In genomic region chr3:84813436-84814156, GRCm38 (mm10) we compare ENCODE assay signal across 8 mouse cellular contexts. TPM values are rescaled to one million over a fixed set of nuclear protein-coding genes. Genes with fewer than 3 reads are reported as not detected.
DNase-seq lines count a peak whose midpoint lies in the region; ATAC-seq and TF ChIP-seq lines count a peak whose summit lies in the region.

No protein-coding gene starts in this region.

- H3K27me3 ChIP-seq in heart, postnatal 0 days (ENCODE audit: control insufficient read depth, insufficient read depth, low read length) = no peaks in the 10 kb centered on the region
- no peaks in the 10 kb centered on the region for H3K27me3 ChIP-seq in forebrain, embryonic 15.5 days

- peak overlapping the region; percentile 86 for H3K27ac ChIP-seq in heart, postnatal 0 days (ENCODE audit: low read depth)
- H3K27ac ChIP-seq in forebrain, embryonic 15.5 days (replicated peaks) = peak overlapping the region; percentile 97
- peak overlapping the region; percentile 91 for H3K27ac ChIP-seq in macrophage

- H3K79me2 ChIP-seq in macrophage (ENCODE audit: inconsistent target) = peaks cover 47% of the 10 kb centered on the region

- H3K4me1 ChIP-seq in heart, postnatal 0 days (ENCODE audit: control insufficient read depth, insufficient read depth) = peaks cover 16% of the 10 kb centered on the region
- peaks cover 35% of the 10 kb centered on the region for H3K4me1 ChIP-seq in forebrain, embryonic 15.5 days

- 0 out of 2 replicates have a peak, but pooled peaks cover under 1% of the 10 kb centered on the region for H3K36me3 ChIP-seq in heart, postnatal 0 days (replicated peaks; ENCODE audit: control insufficient read depth, insufficient read depth, low read length)
- no peaks in the 10 kb centered on the region for H3K36me3 ChIP-seq in forebrain, embryonic 15.5 days
- H3K36me3 ChIP-seq in macrophage (ENCODE audit: inconsistent target) = no peaks in the 10 kb centered on the region

- peak; percentile 15; the same call in 1 of the 2 replicates for ATAC-seq in heart, postnatal 0 days (ENCODE audit: insufficient read depth, low read depth)
- ATAC-seq in forebrain, embryonic 15.5 days (replicated peaks) = no peak; the same call in 1 of the 2 replicates

- no peaks in the 10 kb centered on the region for H3K9me3 ChIP-seq in heart, postnatal 0 days (replicated peaks; ENCODE audit: control insufficient read depth, low read length)
- H3K9me3 ChIP-seq in forebrain, embryonic 15.5 days = no peaks in the 10 kb centered on the region

- peak overlapping the region; percentile 83 for H3K4me2 ChIP-seq in heart, postnatal 0 days (ENCODE audit: low read depth, low read length)
- peak overlapping the region; percentile 58 for H3K4me2 ChIP-seq in forebrain, embryonic 15.5 days (replicated peaks)

- intact Hi-C loops in left cerebral cortex, postnatal 4 days (cut with DNase I) = loop anchor here (10.0 kb wide), 2 partner anchors 69 to 119 kb away; no protein-coding TSS in a partner anchor

- 2% methylated on average over 29 of the region's 29 CpGs for WGBS in heart, postnatal 0 days
- under 1% methylated on average over 29 of the region's 29 CpGs for WGBS in forebrain, embryonic 15.5 days
- 4% methylated on average over 25 of the region's 29 CpGs for WGBS in macrophage (ENCODE audit: missing documents)

- peak overlapping the region; percentile 97 for H3K4me3 ChIP-seq in heart, postnatal 0 days (ENCODE audit: low read depth, low read length)
- peak overlapping the region; percentile 87 for H3K4me3 ChIP-seq in forebrain, embryonic 15.5 days
- H3K4me3 ChIP-seq in macrophage (ENCODE audit: inconsistent target) = peak overlapping the region; percentile 90

- no peak for TF ChIP-seq CTCF in heart, postnatal 0 days (IDR thresholded peaks at IDR 0.05; ENCODE audit: low read depth)

- TF ChIP-seq EP300 in heart, postnatal 0 days (IDR thresholded peaks at IDR 0.05; ENCODE audit: low read depth) = no peak

- DNase-seq in heart, postnatal 0 days (ENCODE audit: low spot score) = no peak
- DNase-seq in heart, postnatal 4 days = no peak
- peak; percentile 42 for DNase-seq in MEL-GATA-1-ER (ENCODE audit: extremely low read depth, low read depth)
- DNase-seq in urinary bladder, postnatal 25 days (ENCODE audit: low spot score) = no peak
- DNase-seq in left cerebral cortex, postnatal 4 days = no peak
- no peak for DNase-seq in frontal cortex, postnatal 10 days (ENCODE audit: low spot score in 2 of 2)

- H3K9ac ChIP-seq in heart, postnatal 0 days (replicated peaks; ENCODE audit: low read depth, low read length) = peak overlapping the region; percentile 78
- peak overlapping the region; percentile 76 for H3K9ac ChIP-seq in forebrain, embryonic 15.5 days (replicated peaks)

RNA-seq across cellular contexts. Expression of gene Fbxw7, which starts 1.5 kb away (rescaled TPM):
- 11.8 and 13.8 TPM in 2 replicates for total RNA-seq in heart, postnatal 0 days (2014; rRNA removed; ENCODE audit: low replicate concordance)
- polyA plus RNA-seq in heart, postnatal 0 days (2015; fragmentation: Nextera tagmentation; extraction: Ambion mirVana) = 19.3 and 21.6 TPM in 2 replicates
- 10 to 100 TPM; 41.9 to 45.6 TPM for total RNA-seq in heart, postnatal 4 days (2021)
- polyA plus RNA-seq in forebrain, embryonic 15.5 days (2015; fragmentation: Nextera tagmentation; extraction: Ambion mirVana) = 33.2 and 37.6 TPM in 2 replicates
- total RNA-seq in macrophage (2018; cell fraction: chromatin; rRNA removed) = 10 to 100 TPM; 12.8 to 96.2 (median 58.5) TPM
- 10 to 100 TPM in 25 of 26 experiments, 1 to 10 TPM in 1; 7.7 to 33.3 (median 20.9) TPM for total RNA-seq in macrophage (2018; cell fraction: cytosol; rRNA removed)
- 10 to 100 TPM; 20.8 to 79.1 (median 49.0) TPM for total RNA-seq in macrophage (2018; cell fraction: nucleus; rRNA removed)
- polyA plus RNA-seq in macrophage (2018) = 8.8 to 24.4 TPM (median 13.3 TPM) in 3 replicates
- total RNA-seq in left cerebral cortex, postnatal 4 days (2021) = 100 to 1,000 TPM; 124 to 133 TPM
